Mouse (Mus musculus) liver, embryonic 11.5 days (tissue): ENCODE data around the gene Spint2. TPM values are rescaled to one million over a fixed set of nuclear protein-coding genes. Genes with fewer than 3 reads are reported as not detected.
A peak's percentile ranks its signal among the peaks of the same experiment; 100 is the strongest.

Experiments used
- ATAC-seq: fragments of 200-750 bp; cut with Nextera tagmentation; replicated peaks from 2 replicates; pipeline ENCODE4 v1.8.0; 2017; ENCODE audit warnings: moderate number of reproducible peaks, mild to moderate bottlenecking, moderate TSS enrichment, moderate library complexity; ENCODE audit not compliant: low FRiP score
- DNase-seq: peaks from one replicate; pipeline ENCODE4 v3.0.0-alpha.2; 2017; ENCODE audit warnings: low spot score
- H3K27ac ChIP-seq: fragments of 300-500 bp; sonication (generic); 2 replicates; pipeline ENCODE4 v1.5.1; 2014; ENCODE audit warnings: mild to moderate bottlenecking, low read depth, low read length, control low read depth
- H3K27me3 ChIP-seq: fragments of 300-500 bp; sonication (generic); replicated peaks from 2 replicates; pipeline ENCODE4 v1.6.1; 2014; ENCODE audit warnings: low read length, mixed read lengths; ENCODE audit not compliant: control insufficient read depth, insufficient read depth
- H3K36me3 ChIP-seq: fragments of 300-500 bp; sonication (generic); 2 replicates; pipeline ENCODE4 v1.6.1; 2014; ENCODE audit warnings: mild to moderate bottlenecking, low read length, moderate library complexity, mixed read lengths; ENCODE audit not compliant: control insufficient read depth, insufficient read depth
- H3K4me1 ChIP-seq: fragments of 300-500 bp; sonication (generic); replicated peaks from 2 replicates; pipeline ENCODE4 v1.6.1; 2014; ENCODE audit warnings: low read length, mixed read lengths; ENCODE audit not compliant: control insufficient read depth, insufficient read depth
- H3K4me2 ChIP-seq: fragments of 300-500 bp; sonication (generic); 2 replicates; pipeline ENCODE4 v1.6.1; 2014; ENCODE audit warnings: mild to moderate bottlenecking, control low read depth, moderate library complexity
- H3K4me3 ChIP-seq: fragments of 300-500 bp; sonication (generic); 2 replicates; pipeline ENCODE4 v1.5.1; 2014; ENCODE audit warnings: low read depth, low read length, control low read depth
- H3K9ac ChIP-seq: fragments of 300-500 bp; sonication (generic); 2 replicates; pipeline ENCODE4 v1.6.1; 2014; ENCODE audit warnings: low read depth, low read length, control low read depth
- H3K9me3 ChIP-seq: fragments of 300-500 bp; sonication (generic); 2 replicates; pipeline ENCODE4 v1.6.1; 2016; ENCODE audit warnings: low read length, inconsistent platforms, mixed read lengths; ENCODE audit not compliant: control insufficient read depth
- WGBS: fragments of 180-500 bp; shearing (Covaris S2); extraction: QIAGEN DNeasy Blood & Tissue Kit; methylation state at CpG from one replicate; pipeline ENCODE4 v1.1.7; 2014; 5-methylcytosine and 5-hydroxymethylcytosine counted together
- polyA plus RNA-seq: library from polyadenylated mRNA; unstranded; fragments of >200 nt; fragmentation: Nextera tagmentation; extraction: Ambion mirVana; gene quantifications from 2 replicates; pipeline ENCODE4 v1.2.1, GENCODE M21; 2014

The Spint2 gene
- polyA plus RNA-seq, 1 experiment from 2014 or later = 53.7 TPM

DNA sequence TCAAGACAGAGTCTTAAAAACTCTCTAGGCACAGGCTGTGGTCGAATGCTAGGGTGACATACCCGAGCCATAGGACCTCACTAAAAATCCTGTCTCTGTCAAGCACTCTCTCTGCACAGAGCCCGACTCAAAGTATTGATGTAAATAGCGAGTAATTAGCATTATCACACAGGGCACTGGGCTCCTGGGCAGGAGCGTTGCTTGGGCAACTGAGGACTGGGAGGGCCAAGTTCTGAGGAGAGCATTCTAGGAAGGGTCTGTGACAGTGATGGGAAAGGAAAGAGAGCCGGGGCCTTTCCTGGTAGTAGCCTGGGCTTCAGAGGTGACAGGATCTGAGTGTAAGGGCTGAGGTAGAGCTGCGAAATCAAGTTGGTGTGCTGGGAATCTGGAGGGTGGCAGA lies 24.4 kb upstream of the Spint2 start:
- Histone ChIP-seq H3K27ac (no peak overlapping the region), H3K4me2 (peak overlapping the region; percentile 6; the same call in 1 of the 2 replicates), H3K9me3 (no peaks in the 10 kb centered on the region), H3K36me3 (no peaks in the 10 kb centered on the region), H3K4me3 (no peak overlapping the region), H3K4me1 (peaks cover 40% of the 10 kb centered on the region), H3K27me3 (peaks cover 44% of the 10 kb centered on the region), H3K9ac (no peak overlapping the region)
- 53% methylated on average over 7 of the region's 7 CpGs for WGBS
- ATAC-seq (no peak), DNase-seq (no peak)

DNA sequence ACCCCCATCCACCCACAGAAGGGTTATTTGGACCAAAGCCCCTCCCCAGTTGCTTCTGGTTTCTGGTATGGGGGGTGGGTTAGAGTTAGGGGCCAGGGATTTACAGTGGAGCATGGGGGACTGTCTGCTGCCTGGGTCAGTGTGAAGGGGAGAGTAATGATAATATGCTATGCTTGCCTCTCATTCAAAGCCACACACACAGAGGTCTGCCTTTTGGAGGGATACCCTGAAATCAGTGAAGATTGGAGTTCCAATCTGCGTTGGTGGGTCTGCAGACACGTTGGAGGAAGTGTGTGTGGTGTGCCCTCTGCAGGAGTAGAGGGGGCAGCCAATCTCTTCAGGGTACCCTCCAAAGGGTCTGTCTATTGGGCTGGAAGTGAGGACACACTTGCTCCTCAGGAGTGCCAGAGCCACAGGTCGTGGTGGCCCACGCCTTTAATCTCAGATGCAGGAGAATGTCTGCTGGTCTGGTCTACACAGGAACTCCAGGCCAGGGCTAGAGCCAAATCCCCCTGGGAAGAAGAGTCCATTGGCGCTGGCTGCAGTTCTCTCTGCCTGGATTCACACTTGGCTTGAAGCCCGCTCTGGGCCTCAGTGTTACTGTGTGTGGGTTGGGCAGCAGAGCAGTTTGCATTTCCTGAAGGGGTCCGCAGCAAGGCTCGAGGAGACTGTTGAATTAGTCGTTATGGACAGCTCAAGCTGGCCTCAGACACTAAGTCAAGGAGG lies 23.7 kb upstream of the Spint2 start:
- no peaks in the 10 kb centered on the region for H3K36me3 ChIP-seq
- DNase-seq (no peak), ATAC-seq (no peak)
- no peak overlapping the region for H3K9ac ChIP-seq
- no peak overlapping the region for H3K27ac ChIP-seq
- H3K27me3 ChIP-seq = peaks cover 44% of the 10 kb centered on the region
- peaks cover 39% of the 10 kb centered on the region for H3K4me1 ChIP-seq
- H3K4me2 ChIP-seq = peak overlapping the region; percentile 90
- WGBS = 35% methylated on average over 9 of the region's 9 CpGs
- H3K9me3 ChIP-seq = no peaks in the 10 kb centered on the region
- H3K4me3 ChIP-seq = peak overlapping the region; percentile 58

DNA sequence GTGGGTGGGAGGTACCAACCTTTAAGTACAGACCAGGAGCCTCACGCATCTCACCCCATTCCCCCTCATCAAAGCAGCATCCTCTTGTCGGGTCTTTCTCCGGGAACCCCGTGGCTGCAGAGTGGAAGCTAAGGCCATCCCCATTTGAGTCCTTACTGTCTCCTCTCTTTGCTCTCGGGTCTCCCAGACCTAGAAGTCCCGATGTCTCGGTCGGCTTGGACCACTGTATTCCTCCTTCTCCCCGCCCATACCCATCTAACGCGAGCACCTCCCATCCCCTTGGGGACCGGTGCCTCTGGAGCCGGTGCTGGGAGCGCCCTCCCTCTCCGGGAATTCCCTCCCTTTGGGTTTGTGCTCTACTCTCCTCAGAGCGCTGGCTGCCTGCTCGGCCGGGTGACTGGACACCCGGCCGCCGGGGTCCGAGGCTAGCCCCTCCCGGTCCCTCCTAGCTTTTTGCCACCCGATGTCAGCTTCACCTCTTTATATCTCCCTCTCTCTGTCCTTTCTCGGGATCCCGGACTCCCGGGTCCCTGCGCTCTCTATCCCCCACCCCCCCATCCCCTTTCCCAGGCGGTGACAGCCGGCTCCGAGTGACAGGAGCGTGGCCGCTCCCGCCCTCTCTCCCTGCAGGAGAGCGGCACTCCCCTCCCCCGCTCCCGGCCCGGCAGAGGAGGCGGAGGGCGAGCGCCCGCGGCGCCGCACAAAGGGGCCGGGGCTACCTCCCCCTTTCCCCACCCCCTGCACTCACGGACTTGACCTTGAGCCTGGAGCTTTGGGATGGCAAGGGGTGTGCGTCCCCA lies 23.0 kb upstream of the Spint2 start:
- peak overlapping the region; percentile 58 for H3K4me3 ChIP-seq
- DNase-seq (no peak), ATAC-seq (no peak)
- H3K27ac ChIP-seq = no peak overlapping the region
- peak overlapping the region; percentile 90 for H3K4me2 ChIP-seq
- no peak overlapping the region; the same call in 1 of the 2 replicates for H3K9ac ChIP-seq
- no peaks in the 10 kb centered on the region for H3K9me3 ChIP-seq
- peaks cover 33% of the 10 kb centered on the region for H3K4me1 ChIP-seq
- H3K27me3 ChIP-seq = peaks cover 44% of the 10 kb centered on the region
- H3K36me3 ChIP-seq = no peaks in the 10 kb centered on the region
- WGBS = 2% methylated on average over 41 of the region's 48 CpGs

DNA sequence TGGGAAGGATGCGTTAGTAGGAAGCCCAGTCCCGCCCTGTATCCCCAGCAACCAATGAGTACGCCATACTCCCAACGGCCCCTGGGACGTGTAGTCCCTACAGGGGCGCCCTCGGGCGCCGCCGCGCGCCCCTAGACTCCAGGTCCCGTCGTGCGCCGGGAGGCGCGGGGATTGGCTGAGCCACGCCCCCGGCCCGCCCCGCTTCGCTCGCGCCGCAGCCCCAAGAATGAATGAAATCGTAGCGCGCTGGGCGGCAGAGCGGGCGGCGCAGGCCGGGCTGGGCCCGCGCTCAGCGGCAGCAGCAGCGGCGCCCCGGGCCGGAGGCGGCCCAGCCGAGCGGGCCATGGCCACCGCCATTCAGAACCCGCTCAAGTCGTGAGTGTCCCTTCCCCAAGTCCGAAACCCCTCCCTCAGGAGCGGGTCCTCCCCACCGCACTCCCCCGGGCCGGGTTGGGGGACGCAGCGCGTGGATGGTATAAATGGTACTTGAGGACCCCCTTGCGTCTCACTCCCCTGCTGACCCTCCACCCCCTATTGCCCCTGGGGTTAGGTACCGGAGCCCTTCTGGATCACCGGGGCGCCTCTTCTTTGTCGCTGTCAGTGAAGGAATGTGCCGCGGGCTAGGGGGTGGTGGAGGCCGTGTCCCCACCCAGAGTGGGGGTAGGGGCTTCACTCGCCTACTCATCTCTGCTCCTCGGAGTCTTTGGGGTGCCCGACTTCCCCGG lies 22.2 kb upstream of the Spint2 start, which contains the start of gene Dpf1:
Gene Dpf1 (plus strand): TSS at position 214 of the 725 bp plus-strand sequence.
- ATAC-seq (peak; percentile 76), DNase-seq (peak; percentile 82)
- Histone ChIP-seq H3K9ac (peak within 1 kb of the TSS; percentile 55; the same call in 1 of the 2 replicates), H3K4me3 (peak within 1 kb of the TSS; percentile 58), H3K4me2 (peak within 1 kb of the TSS; percentile 90), H3K9me3 (no peaks in the 10 kb centered on the region), H3K27ac (no peak within 1 kb of the TSS), H3K27me3 (peaks cover 43% of the 10 kb centered on the region), H3K36me3 (no peaks in the 10 kb centered on the region), H3K4me1 (peaks cover 26% of the 10 kb centered on the region)
- WGBS = under 1% methylated on average over 61 of the region's 67 CpGs

DNA sequence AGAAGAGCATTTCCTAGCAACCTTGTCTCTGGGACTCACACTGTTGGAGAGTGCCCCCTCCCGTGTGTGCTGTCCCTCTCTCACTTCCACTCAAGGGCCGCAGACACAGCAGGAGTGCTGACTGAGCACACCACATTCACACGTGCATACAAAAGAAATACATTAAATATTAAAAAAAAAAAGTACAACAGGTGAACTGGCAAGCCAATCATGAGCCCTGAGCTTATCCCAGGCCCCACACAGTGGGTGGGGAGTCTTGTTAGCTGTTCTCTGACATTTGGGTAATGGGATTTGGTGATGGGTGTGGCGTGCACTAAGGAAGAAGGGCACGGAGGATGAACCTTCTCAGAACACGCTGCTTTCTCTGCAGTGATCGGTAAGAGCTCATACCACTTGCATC lies 20.9 kb upstream of the Spint2 start:
- H3K9ac ChIP-seq = no peak overlapping the region
- no peak overlapping the region for H3K27ac ChIP-seq
- no peak overlapping the region for H3K4me2 ChIP-seq
- no peaks in the 10 kb centered on the region for H3K9me3 ChIP-seq
- DNase-seq = no peak
- peaks cover 44% of the 10 kb centered on the region for H3K27me3 ChIP-seq
- no peak for ATAC-seq
- WGBS = 70% methylated on average over 7 of the region's 7 CpGs
- H3K4me1 ChIP-seq = peaks cover 18% of the 10 kb centered on the region
- H3K36me3 ChIP-seq = no peaks in the 10 kb centered on the region
- no peak overlapping the region for H3K4me3 ChIP-seq

GRCm38 (mm10) chr7:29301127-29301566 lies 19.4 kb upstream of the Spint2 start:
- Histone ChIP-seq H3K9me3 (no peaks in the 10 kb centered on the region), H3K4me1 (peaks cover 11% of the 10 kb centered on the region), H3K4me3 (no peak overlapping the region), H3K9ac (no peak overlapping the region), H3K27me3 (peaks cover 40% of the 10 kb centered on the region), H3K36me3 (no peaks in the 10 kb centered on the region), H3K27ac (no peak overlapping the region), H3K4me2 (no peak overlapping the region)
- no peak for DNase-seq
- WGBS = 4% methylated on average over 7 of the region's 7 CpGs
- ATAC-seq = no peak

DNA sequence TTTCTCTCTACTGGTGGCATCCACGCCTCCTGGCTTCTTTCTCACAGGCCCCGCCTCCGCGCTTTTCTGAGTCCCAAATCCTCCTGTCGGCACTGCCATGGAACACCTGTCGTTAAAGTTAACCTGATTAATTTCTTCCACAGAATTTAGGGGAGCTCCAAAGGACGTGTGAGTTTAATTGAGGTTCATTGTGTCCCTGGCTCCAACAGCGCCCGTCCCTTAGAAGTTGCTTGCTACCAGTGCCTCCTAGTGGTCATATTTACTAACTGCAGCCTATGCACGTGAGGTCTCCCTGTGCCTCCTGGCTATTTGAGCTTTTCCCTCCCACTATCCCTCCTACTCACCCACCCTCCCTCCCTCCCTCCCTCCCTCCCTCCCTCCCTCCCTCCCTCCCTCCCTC lies 15.3 kb upstream of the Spint2 start:
- H3K9me3 ChIP-seq = no peaks in the 10 kb centered on the region
- no peak overlapping the region for H3K9ac ChIP-seq
- peaks cover 3% of the 10 kb centered on the region; the same call in 1 of the 2 replicates for H3K27me3 ChIP-seq
- H3K4me1 ChIP-seq = peaks cover 16% of the 10 kb centered on the region
- 12% methylated on average over 10 of the region's 10 CpGs for WGBS
- H3K36me3 ChIP-seq = no peaks in the 10 kb centered on the region
- H3K27ac ChIP-seq = no peak overlapping the region
- no peak overlapping the region for H3K4me3 ChIP-seq
- H3K4me2 ChIP-seq = peak overlapping the region; percentile 31; the same call in 1 of the 2 replicates
- no peak for DNase-seq
- 0 out of 2 replicates have a peak, but pooled peaks have one; percentile 35 for ATAC-seq

- DNase-seq (no peak), ATAC-seq (no peak)
- WGBS = 77% methylated on average over 24 of the region's 24 CpGs
Measured at GRCm38 (mm10) chr7:29295861-29296647, 14.3 kb upstream of the Spint2 start.

More at GRCm38 (mm10) chr7:29295861-29296647, 14.3 kb upstream of the Spint2 start:
- H3K4me1 ChIP-seq = peaks cover 21% of the 10 kb centered on the region
- H3K4me3 ChIP-seq = no peak overlapping the region
- no peak overlapping the region for H3K4me2 ChIP-seq
- H3K9ac ChIP-seq = no peak overlapping the region
- no peaks in the 10 kb centered on the region for H3K9me3 ChIP-seq
- 0 out of 2 replicates have a peak, but pooled peaks cover 3% of the 10 kb centered on the region for H3K27me3 ChIP-seq
- no peak overlapping the region for H3K27ac ChIP-seq
- no peaks in the 10 kb centered on the region for H3K36me3 ChIP-seq
